Mouse (Mus musculus): Measurements from ENCODE around the gene Soat2.

Gene Soat2

GRCm38 (mm10) chr15:102150301-102151135 is at the start of gene Soat2:
TSS of gene Soat2 (plus strand) at chr15:102150526.
- in situ Hi-C loops (cut with MboI; ENCODE audit: low sequenced_read_pairs), result no loop called here

GRCm38 (mm10) chr15:102100996-102101671 is 49.2 kb upstream of the Soat2 start:
- in situ Hi-C loops (cut with MboI; ENCODE audit: low sequenced_read_pairs), result no loop called here

GRCm38 (mm10) chr15:102101672-102102541 is 48.4 kb upstream of the Soat2 start:
- in situ Hi-C loops (cut with MboI; ENCODE audit: low sequenced_read_pairs), result no loop called here

- in situ Hi-C loops (cut with MboI; ENCODE audit: low sequenced_read_pairs), result no loop called here
These were observed 47.7 kb upstream of the Soat2 start for GRCm38 (mm10) chr15:102102548-102103121.

GRCm38 (mm10) chr15:102103371-102103946 is 46.9 kb upstream of the Soat2 start:
- in situ Hi-C loops (cut with MboI; ENCODE audit: low sequenced_read_pairs), result no loop called here

GRCm38 (mm10) chr15:102103947-102104555 is 46.3 kb upstream of the Soat2 start:
- in situ Hi-C loops (cut with MboI; ENCODE audit: low sequenced_read_pairs), result no loop called here

GRCm38 (mm10) chr15:102105360-102105759 is 45.0 kb upstream of the Soat2 start:
- in situ Hi-C loops (cut with MboI; ENCODE audit: low sequenced_read_pairs), result no loop called here

- in situ Hi-C loops (cut with MboI; ENCODE audit: low sequenced_read_pairs), result no loop called here
These were observed 44.3 kb upstream of the Soat2 start for GRCm38 (mm10) chr15:102105764-102106730.

- in situ Hi-C loops (cut with MboI; ENCODE audit: low sequenced_read_pairs), result no loop called here
These were observed 43.4 kb upstream of the Soat2 start for GRCm38 (mm10) chr15:102106754-102107456.

GRCm38 (mm10) chr15:102107689-102108573 is 42.4 kb upstream of the Soat2 start:
- in situ Hi-C loops (cut with MboI; ENCODE audit: low sequenced_read_pairs), result no loop called here

GRCm38 (mm10) chr15:102108651-102109525 is 41.4 kb upstream of the Soat2 start:
- in situ Hi-C loops (cut with MboI; ENCODE audit: low sequenced_read_pairs), result no loop called here

- in situ Hi-C loops (cut with MboI; ENCODE audit: low sequenced_read_pairs), result no loop called here
These were observed 40.1 kb upstream of the Soat2 start for GRCm38 (mm10) chr15:102110271-102110670.

GRCm38 (mm10) chr15:102110701-102111494 is 39.4 kb upstream of the Soat2 start:
- in situ Hi-C loops (cut with MboI; ENCODE audit: low sequenced_read_pairs), result no loop called here

- in situ Hi-C loops (cut with MboI; ENCODE audit: low sequenced_read_pairs), result no loop called here
These were observed 38.9 kb upstream of the Soat2 start for GRCm38 (mm10) chr15:102111495-102111829.

GRCm38 (mm10) chr15:102112181-102112580 is 38.1 kb upstream of the Soat2 start:
- in situ Hi-C loops (cut with MboI; ENCODE audit: low sequenced_read_pairs), result no loop called here

GRCm38 (mm10) chr15:102112827-102113226 is 37.5 kb upstream of the Soat2 start:
- in situ Hi-C loops (cut with MboI; ENCODE audit: low sequenced_read_pairs), result no loop called here
